Mouse (Mus musculus): ENCODE measurements around the gene Ebf1. TPM values are rescaled to one million over a fixed set of nuclear protein-coding genes. Genes with fewer than 3 reads are reported as not detected.

The Ebf1 gene
- total RNA-seq, 2 experiments from 2014 or later: 2.4 to 5.1 TPM

DNA sequence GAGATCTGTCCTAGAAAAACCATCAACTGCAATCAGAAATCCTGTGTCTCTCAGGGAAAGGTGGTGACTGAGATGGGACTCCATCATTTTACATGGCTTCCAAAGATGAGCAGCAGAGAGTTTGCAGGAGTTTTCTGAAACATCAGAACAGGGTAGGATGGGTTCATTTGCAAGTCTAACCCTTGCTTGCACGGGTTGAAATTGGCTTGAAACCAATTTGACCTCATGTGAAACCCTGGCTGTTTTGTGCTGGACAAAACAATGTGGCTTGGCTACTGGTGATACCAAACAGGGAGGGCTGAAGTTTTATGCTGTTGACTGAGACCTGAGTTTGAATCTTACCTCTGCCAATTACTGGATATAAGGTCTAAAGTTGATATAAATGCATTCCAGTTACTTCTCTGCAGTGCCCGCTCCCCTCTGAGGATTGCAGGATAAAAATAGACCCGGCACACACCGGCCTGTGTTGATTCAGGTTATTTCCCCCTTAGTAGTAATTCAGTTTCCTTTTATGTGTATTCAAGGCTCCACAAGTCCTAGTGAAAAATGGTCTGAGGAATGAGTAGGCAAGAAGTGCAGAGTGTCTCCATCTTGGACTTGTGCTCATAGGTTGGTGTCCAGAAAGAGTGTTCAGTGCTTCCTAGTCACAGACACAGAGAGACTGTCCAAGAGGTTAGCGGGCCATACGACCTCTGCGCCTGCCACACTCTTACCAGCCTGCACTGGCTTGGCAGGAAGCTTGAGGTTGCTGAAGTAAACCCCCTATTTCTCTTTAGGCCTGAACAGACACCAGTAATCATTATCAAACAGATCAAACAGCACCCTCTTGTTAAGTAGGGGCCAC lies 147.1 kb downstream of the Ebf1 start:
- intact Hi-C loops (cut with DNase I): no loop called here
- DNase-seq (ENCODE audit: low spot score in 2 of 2): no peak

DNA sequence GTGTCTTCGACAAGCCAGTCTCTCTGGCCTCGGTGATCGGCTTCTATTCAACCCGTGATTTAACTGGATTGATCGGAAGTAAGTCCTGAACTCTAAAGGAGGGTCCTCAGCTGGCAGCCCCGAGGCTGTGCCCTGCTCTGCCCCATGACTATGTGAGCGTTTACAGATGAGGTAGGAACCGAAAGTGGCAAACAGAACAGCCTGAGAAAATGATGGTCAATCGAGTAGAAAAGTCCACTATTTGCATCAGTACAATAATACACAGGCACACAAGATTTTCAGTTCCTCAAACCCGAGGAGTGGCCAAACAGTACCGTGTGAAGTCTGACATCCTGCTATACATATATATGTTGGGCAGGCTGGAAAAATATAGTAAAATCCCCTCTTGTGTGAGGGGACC lies 147.9 kb downstream of the Ebf1 start:
- DNase-seq (ENCODE audit: low spot score in 2 of 2): no peak
- intact Hi-C loops (cut with DNase I): no loop called here

DNA sequence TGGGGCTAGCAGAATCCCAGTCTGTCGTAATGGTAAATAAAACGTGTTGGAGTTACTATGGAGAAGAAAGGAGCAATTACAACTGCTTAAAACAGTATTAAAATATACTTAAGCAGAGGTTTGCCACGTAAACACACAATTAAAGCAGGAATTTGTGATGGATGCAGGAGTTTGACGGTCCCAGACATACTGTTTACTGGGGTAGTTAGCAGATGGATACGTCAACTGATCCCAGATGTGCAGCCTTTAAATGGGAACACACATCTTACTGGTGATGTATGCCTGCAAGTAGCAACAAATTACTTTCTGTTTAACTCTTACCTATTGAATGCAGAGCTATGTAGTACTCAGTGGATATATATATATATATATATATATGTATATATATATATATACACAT lies 149.1 kb downstream of the Ebf1 start:
- intact Hi-C loops (cut with DNase I): no loop called here
- no peak for DNase-seq (ENCODE audit: low spot score in 2 of 2)

DNA sequence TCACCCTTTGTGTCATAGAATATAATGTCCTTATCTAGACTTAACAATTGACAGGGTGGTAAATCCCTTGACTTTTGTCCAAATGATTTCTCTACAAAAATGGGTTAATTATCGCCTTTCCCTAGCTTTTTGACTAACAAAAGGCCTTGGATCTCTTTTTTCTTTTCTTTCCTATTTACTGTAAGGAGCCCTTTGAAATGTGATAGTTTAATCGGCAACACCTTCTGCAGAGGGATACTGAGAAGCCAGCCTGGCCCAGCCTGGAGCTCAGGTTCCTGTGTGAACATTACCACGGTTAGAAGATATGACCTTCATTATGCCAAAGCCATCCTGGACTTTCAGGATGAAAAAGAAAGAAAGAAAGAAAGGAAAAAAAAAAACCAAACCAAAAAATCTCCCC lies 150.2 kb downstream of the Ebf1 start:
- intact Hi-C loops (cut with DNase I): no loop called here
- DNase-seq (ENCODE audit: low spot score in 2 of 2): no peak

DNA sequence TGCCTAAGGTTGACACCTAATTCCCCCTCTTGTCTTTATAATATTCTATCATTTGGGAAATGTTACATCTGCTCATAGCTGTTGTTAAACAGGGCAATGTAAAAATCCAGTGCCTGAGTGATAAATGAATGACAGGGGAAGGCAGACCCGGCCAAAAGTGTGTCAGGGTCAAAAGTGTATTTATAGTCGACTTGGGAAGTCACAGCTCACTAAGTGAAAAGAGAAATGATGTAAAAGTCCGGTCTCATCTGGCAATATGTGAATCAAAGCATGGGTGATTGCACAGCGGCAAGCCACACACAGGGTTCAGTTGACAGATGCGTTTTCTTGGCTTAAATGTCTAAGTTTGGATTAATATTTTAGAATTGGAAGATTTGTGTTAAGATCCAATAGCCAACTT lies 151.2 kb downstream of the Ebf1 start:
- DNase-seq (ENCODE audit: low spot score in 2 of 2): no peak
- intact Hi-C loops (cut with DNase I): no loop called here

DNA sequence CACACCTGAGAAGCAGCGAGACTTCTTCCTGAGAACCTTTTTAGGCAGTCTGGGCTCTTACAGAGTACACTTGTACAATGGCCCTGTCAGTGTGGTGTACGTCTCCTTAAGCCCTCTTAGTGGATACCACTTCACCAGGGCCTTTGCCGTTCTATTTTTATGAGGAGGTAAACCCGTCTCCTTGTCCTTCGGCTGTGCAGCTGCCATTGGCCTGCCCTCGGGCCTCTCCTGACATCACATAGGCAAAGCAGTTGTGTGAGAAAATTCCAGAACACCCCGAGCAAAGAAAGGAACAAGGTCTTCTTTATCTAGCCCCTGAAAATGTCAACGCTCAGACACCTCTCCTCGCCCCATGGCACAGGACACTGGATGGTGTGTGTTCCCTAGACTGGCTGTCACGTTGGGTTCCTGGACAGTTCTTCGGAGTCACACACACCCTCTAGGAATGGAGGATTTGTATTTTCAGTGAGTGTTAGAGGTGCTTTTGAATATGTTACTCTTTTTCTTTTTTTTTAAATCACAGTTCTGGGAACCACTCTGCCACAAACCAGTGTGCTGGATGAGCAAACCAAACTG lies 154.0 kb downstream of the Ebf1 start:
- intact Hi-C loops (cut with DNase I): no loop called here
- no peak for DNase-seq (ENCODE audit: low spot score in 2 of 2)

DNA sequence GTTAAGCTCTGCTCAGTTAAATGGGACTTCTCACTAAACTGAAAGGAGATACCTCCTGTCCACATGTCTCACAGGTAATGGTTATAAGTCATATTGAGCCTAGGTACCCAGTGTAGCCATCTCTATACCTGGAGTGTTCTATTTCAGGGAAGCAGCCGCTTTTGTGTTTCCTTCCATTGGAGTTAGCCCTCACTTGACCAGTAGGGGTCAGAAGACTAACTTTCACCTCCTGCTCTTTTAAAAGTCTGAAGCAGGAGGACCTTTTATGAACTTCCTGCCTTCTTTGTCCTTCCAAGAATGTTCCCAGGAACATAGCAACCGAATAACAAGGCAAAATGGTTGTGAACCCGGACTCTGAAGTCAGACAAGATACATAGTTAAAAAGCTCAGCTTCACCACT lies 157.3 kb downstream of the Ebf1 start:
- intact Hi-C loops (cut with DNase I): no loop called here
- DNase-seq (ENCODE audit: low spot score in 2 of 2): no peak

DNA sequence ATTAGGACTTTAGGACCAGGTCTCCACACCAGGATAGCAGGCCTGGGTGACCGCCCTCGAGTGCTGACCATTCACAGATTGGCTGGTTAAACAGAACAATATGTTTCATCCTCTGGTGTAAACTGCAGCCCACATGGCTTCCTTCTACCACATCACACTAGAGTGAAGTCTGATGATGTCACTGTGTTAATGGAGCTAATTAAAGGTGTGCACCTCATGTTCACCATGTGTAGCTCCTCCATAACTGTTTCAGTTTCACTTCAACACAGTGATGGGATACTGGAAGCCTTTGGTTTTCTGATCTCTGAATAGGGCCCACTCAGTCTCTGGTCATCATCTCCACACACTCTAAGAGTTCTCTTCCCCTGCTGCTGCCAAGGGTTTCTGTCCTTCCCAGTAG lies 158.4 kb downstream of the Ebf1 start:
- intact Hi-C loops (cut with DNase I): no loop called here
- DNase-seq (ENCODE audit: low spot score in 2 of 2): no peak

DNA sequence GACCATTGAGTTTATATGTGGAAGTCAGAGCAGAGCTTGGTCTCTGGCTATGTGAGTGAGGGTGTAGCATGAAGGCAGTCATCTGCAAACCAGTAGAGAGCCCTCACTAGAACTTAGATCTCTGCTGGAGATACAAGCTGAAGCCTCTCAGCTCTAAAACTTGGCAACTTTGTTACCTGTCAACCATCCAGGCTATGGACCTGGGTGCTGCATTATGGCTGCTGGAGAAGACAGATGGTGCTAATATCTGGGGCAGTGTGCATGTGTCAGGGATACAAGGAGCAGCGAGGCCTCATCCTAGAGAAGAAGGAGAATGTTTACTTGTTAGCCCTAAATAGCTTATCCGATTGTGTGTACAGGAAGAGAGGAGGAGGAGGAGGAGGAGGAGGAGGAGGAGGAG lies 159.4 kb downstream of the Ebf1 start:
- intact Hi-C loops (cut with DNase I): no loop called here
- no peak for DNase-seq (ENCODE audit: low spot score in 2 of 2)

DNA sequence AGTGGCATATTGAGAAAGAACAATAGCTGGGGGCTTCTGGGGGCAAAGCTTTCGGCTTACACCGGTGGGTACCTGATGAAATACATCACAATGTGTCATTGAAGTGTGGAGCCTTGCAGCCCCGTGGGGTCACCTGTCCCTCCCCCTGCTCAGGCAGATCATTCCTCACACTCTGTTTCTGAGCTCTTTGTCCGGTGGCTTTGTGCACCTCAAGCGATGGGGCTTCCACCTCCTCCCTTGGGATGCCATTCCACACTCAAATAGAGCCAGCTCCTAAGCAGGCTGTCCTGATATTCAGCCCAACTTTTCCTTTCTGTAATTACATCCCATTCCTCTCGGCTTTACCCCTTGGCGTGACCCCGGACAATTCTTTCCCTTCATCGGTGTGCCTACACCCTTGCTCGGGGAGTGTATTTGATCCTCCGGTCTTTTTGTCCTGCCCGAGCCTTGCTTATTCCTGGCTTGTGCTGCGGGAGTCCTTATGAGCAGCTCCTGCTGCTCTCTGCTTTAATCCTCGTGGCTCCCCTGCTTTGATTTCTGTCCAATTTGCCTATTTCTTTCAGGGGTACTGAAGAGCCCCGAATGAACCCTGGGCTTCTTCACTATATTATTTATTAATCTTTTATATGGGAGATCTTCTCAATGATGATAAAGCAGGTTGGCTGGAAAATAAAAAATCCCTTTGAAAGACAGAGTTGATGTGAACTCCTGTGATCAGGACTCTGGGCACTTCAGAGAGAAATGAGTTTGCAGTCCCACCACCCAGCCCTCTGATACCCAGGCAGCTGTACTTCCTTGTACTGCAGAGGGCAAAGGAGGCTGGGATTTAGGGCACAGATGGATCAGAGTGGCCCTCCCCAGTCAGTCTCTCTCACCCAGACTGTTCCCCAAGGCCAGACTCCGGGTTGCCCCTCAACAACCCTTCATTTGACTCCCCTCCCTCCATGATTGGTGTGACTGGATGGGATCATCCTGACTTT lies 160.5 kb downstream of the Ebf1 start:
- no peak for DNase-seq (ENCODE audit: low spot score in 2 of 2)
- intact Hi-C loops (cut with DNase I): no loop called here

DNA sequence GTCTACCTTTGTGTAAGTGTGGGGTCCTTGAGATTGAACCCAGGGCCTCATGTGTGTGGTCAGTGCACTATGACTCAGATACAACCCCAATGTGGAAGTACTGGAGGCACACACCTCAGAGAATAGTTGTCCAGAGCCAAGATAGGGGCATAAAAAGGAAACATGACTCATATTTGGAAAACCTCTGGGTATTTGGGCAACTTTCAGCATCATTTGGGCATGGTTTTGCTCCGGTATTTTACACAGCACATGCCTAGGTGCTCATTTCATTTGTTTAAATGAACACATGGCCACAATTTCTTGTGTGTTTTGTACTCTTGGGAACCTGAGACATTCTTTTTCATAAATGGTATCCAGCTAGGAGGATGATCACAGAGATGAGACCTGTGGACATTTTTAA lies 161.9 kb downstream of the Ebf1 start:
- intact Hi-C loops (cut with DNase I): no loop called here
- no peak for DNase-seq (ENCODE audit: low spot score in 2 of 2)

DNA sequence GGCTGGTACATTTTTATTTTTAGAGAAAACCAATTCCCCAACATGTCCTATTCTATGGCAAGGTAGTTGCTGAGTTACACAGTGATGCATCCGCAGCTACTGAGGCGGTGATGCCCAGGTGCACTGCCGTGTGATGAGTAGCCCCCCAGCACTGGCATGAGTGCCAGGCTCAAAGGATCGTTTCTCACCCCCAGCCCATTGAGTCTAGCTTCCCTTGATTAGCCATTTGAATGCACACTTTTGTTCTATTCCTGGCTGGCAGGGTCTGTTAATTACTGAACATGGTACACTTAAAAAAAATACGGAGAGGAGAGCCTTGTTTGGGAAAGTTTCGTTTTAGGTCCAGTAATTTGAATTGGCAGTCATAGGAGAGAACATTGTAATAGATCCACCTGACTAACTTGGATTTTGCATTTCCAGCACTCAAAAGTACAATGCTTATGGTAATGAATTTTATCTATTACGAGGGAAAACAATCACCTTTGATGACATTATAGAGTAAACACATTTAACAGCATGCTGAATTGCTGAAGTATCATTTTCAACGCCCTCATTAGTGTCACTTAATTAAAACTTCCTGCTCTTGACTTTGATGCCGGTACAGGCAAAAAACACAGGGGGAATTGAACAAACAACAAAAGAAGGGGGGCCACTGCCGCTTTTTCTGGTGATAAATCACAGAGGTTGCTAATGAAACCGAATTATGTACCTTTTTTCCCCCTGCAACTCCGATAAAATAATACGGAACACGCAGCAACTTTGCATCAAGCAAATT lies 167.3 kb downstream of the Ebf1 start:
- intact Hi-C loops (cut with DNase I): no loop called here
- no peak for DNase-seq (ENCODE audit: low spot score in 2 of 2)

DNA sequence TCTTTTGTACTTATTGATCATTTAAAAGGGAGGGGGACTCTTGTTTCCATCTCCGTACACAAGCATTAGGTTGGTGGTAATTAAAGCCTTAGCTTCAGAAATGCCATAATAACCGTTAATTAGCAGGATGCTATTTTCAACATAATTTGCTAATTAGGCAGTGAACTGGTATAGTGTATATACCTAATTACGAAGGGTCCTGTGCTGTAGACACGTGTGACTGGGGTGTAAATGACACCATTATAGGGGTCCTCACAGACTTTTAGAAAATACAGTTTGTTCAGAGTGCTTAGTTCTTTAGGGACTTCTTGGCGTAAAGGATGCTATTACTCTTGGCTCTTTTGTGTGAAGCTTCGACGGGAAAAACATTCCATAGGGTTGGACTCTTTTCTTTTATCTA lies 167.9 kb downstream of the Ebf1 start:
- DNase-seq (ENCODE audit: low spot score in 2 of 2): no peak
- intact Hi-C loops (cut with DNase I): no loop called here

DNA sequence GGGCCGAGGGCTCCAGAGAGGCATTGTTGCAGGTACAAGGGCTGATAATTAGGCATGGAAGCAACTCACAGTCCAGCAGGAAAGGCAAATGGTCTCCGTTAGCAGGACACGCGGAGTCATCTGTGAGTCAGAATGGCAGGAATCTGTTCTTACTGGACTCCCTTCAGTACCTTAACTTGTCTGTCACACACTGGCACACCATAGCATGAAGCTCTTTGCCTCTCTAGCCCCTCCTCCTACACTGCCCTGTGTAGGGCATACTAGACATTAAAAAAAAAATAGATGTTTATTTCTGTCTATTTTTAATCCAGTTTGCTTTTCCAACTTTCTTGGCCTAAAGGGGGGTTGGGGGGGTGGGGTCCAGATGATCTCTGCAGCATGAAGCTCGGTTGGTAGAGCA lies 168.4 kb downstream of the Ebf1 start:
- DNase-seq (ENCODE audit: low spot score in 2 of 2): no peak
- intact Hi-C loops (cut with DNase I): no loop called here

DNA sequence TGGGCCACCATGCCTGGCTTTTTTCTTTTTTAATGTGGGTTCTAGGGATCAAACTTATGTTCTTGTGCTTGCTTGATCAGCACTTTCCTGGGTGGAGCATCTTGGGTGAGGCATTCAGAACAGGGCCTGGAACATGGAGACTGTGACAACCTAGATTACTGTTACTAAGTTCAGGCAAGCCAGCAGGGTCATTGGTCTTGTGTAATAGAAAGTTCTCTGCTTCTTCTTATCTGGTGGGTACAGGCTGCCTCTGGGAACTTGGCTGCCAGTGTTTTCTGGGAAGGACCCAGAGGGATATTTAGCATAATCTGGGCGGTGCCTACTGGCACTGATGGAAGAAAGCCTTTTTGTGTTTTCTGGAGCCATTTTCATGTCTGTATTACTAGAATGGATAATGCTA lies 170.9 kb downstream of the Ebf1 start:
- intact Hi-C loops (cut with DNase I): no loop called here
- no peak for DNase-seq (ENCODE audit: low spot score in 2 of 2)

DNA sequence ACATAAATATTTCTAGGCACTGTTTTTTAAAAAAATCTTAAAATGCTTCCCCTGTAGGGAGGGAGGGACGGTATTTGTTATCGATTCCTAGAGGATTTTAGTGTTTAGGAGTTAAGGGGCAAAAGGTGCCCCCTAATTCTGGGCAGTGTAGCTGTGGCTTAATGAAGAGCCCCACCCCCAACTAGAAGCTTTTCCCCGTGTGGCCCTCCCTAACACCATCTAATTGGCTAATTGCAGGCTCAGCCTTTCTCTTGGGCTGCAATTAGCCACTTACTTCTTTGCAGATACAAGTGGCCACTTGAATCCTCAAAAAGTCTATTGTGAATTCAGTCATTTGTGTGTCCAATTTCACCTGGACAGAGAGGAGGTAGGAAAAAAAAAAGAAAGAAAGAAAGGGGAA lies 175.7 kb downstream of the Ebf1 start:
- DNase-seq (ENCODE audit: low spot score in 2 of 2): no peak
- intact Hi-C loops (cut with DNase I): no loop called here

DNA sequence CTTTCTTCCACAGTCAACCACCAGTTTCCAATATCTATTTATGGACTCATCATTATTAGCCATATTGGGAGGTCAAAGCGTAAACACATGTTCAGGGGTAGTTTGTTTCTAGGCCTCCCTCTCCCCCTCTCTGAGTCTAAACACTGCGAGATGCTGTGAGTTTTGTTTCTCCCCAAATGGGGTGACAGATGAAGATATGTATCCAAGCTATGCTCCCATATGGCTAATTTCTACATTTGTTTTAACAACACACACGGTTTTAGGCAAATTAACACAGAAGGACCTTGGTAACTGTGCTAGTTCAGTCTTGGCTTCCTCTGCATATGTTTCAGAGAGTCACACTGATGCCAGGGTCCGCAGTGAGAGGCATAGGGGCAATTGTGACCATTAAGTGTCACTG lies 177.8 kb downstream of the Ebf1 start:
- intact Hi-C loops (cut with DNase I): no loop called here
- DNase-seq (ENCODE audit: low spot score in 2 of 2): no peak

DNA sequence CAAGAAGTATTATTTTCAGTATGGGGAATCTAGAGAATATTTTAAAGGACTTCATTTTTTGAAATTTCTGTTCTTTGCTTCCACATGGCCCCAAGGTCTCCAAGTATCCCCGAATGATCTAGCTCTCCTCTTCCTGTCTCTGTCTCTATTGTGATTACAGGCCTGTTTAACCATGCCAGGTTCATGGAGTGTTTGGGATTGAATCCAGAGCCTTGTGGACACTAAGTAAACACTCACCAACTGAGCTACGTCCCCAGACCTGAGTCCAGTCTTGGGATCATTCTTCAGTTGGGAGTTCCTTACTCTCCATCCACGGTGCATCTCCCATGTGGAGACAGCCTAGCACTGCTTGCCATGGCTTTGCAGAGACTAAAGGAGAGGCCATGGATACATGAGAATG lies 178.7 kb downstream of the Ebf1 start:
- intact Hi-C loops (cut with DNase I): no loop called here

DNA sequence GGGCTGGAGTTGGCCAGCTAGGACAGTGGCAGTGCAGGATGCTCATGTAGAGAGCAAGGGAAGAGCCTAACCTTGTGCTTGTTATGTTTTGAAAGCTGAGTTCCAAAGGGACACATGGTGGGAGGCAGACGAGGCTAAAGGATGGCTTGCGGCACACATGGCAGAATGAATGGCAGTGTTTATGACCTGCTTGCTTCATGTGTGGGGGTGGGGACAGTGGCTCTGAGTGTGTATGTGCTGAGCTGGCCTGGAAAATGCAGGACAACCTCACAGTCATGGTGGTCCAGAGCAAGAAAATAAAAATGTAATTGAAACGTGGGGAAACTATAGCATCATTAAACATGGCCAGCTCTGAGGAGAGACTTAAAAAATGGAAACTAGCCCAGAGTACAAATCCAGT lies 181.2 kb downstream of the Ebf1 start:
- no peak for DNase-seq (ENCODE audit: low spot score in 2 of 2)
- intact Hi-C loops (cut with DNase I): no loop called here

More for the DNA sequence above, 178.7 kb downstream of the Ebf1 start:
- no peak for DNase-seq (ENCODE audit: low spot score in 2 of 2)

DNA sequence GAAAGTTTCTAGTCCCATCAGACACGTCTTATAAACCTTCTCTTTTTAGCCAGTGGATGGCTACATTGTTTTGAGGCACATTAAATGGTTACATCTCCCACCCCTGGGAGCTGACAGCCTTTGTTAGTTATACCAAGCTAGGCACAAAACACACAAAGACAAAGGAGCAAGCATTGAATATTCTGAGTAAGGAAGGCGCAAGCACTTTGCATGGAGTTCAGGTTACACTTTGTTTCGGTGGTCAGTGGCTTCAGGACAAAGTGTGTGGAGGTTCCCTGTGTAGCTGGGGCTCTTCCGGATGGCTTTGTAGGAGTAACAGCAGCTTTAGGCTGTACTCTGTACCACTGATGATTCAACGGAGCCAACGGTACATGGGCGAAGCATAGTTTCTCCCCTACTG lies 186.9 kb downstream of the Ebf1 start:
- intact Hi-C loops (cut with DNase I): no loop called here

More for the DNA sequence above, 186.9 kb downstream of the Ebf1 start:
- DNase-seq (ENCODE audit: low spot score in 2 of 2): no peak

Measured in left cerebral cortex, postnatal 25 days (tissue).